Mouse (Mus musculus): ENCODE results near the gene Setdb2. TPM values are rescaled to one million over a fixed set of nuclear protein-coding genes. Genes with fewer than 3 reads are reported as not detected.
"Not testable (repeated sequence)": the region's sequence is repeated elsewhere in the genome, so short reads cannot be mapped to it uniquely, and the experiment has no call there.

Gene Setdb2
- polyA plus RNA-seq, 1 experiment from 2014 or later = 5.8 TPM

DNA sequence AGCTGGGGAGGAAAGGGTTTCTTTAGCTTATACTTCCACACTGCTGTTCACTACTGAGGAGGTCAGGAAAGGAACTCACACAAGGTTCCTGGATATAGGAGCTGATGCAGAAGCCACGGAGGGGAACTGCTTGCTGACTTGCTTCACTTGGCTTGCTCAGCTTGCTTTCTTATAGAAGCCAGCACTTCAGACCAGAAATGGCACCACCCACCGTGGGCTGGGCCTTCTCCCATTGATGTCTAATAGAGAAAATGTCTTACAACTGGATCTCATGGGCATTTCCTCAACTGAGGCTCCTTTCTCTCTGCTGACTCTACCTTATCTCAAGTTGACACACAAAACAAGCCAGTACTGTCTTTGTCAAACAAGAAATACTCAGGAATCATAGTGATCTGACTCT lies 6.8 kb downstream of the Setdb2 start:
- no peaks in the 10 kb centered on the region for H3K9me3 ChIP-seq (ENCODE audit: low read length)
- H3K4me1 ChIP-seq (ENCODE audit: insufficient read depth, low read depth, low read length) = no peaks in the 10 kb centered on the region
- no peaks in the 10 kb centered on the region for H3K27me3 ChIP-seq (replicated peaks; ENCODE audit: insufficient read depth, low read length)
- ATAC-seq = no peak
- no peak overlapping the region for H3K4me3 ChIP-seq (ENCODE audit: low read depth, low read length)
- no peak overlapping the region for H3K9ac ChIP-seq (replicated peaks; ENCODE audit: low read depth)
- DNase-seq (ENCODE audit: low spot score) = no peak
- H3K27ac ChIP-seq (ENCODE audit: low read length) = no peak overlapping the region
- TF ChIP-seq EP300 (IDR thresholded peaks at IDR 0.05) (no peak), CTCF (IDR thresholded peaks at IDR 0.05) (no peak)
- 57% methylated on average over 2 of the region's 2 CpGs for WGBS
- H3K36me3 ChIP-seq (ENCODE audit: insufficient read depth, low read length) = no peaks in the 10 kb centered on the region
- no peak overlapping the region for H3K4me2 ChIP-seq (replicated peaks; ENCODE audit: low read depth, low read length)

- no peak overlapping the region for H3K4me3 ChIP-seq (ENCODE audit: low read depth, low read length)
- H3K4me2 ChIP-seq (replicated peaks; ENCODE audit: low read depth, low read length) = no peak overlapping the region
- no peak overlapping the region for H3K27ac ChIP-seq (ENCODE audit: low read length)
- TF ChIP-seq EP300 (IDR thresholded peaks at IDR 0.05) (no peak), CTCF (IDR thresholded peaks at IDR 0.05) (no peak)
- no peak for DNase-seq (ENCODE audit: low spot score)
- H3K36me3 ChIP-seq (ENCODE audit: insufficient read depth, low read length) = no peaks in the 10 kb centered on the region
- no peak overlapping the region for H3K9ac ChIP-seq (replicated peaks; ENCODE audit: low read depth)
- H3K4me1 ChIP-seq (ENCODE audit: insufficient read depth, low read depth, low read length) = no peaks in the 10 kb centered on the region
- no peaks in the 10 kb centered on the region for H3K9me3 ChIP-seq (ENCODE audit: low read length)
- 70% methylated on average over 1 of the region's 1 CpGs for WGBS
- no peak for ATAC-seq
- no peaks in the 10 kb centered on the region for H3K27me3 ChIP-seq (replicated peaks; ENCODE audit: insufficient read depth, low read length)
Measured at GRCm38 (mm10) chr14:59430556-59430955, 10.1 kb downstream of the Setdb2 start.

GRCm38 (mm10) chr14:59422912-59423663 lies 17.6 kb downstream of the Setdb2 start:
- H3K4me1 ChIP-seq (ENCODE audit: insufficient read depth, low read depth, low read length) = no peaks in the 10 kb centered on the region
- no peaks in the 10 kb centered on the region for H3K36me3 ChIP-seq (ENCODE audit: insufficient read depth, low read length)
- no peak overlapping the region for H3K4me2 ChIP-seq (replicated peaks; ENCODE audit: low read depth, low read length)
- no peak overlapping the region for H3K27ac ChIP-seq (ENCODE audit: low read length)
- no peaks in the 10 kb centered on the region for H3K27me3 ChIP-seq (replicated peaks; ENCODE audit: insufficient read depth, low read length)
- no peak overlapping the region for H3K4me3 ChIP-seq (ENCODE audit: low read depth, low read length)
- no peak for DNase-seq (ENCODE audit: low spot score)
- no peak overlapping the region for H3K9ac ChIP-seq (replicated peaks; ENCODE audit: low read depth)
- H3K9me3 ChIP-seq (ENCODE audit: low read length) = no peaks in the 10 kb centered on the region
- no peak for TF ChIP-seq EP300 (IDR thresholded peaks at IDR 0.05)
- no peak for TF ChIP-seq CTCF (IDR thresholded peaks at IDR 0.05)
- ATAC-seq = no peak
- WGBS = 85% methylated on average over 11 of the region's 11 CpGs

- TF ChIP-seq EP300 (IDR thresholded peaks at IDR 0.05) (no peak), CTCF (IDR thresholded peaks at IDR 0.05) (no peak)
- 93% methylated on average over 4 of the region's 4 CpGs for WGBS
- ATAC-seq (no peak), DNase-seq (ENCODE audit: low spot score) (no peak)
- Histone ChIP-seq H3K4me3 (ENCODE audit: low read depth, low read length) (no peak overlapping the region), H3K9ac (replicated peaks; ENCODE audit: low read depth) (no peak overlapping the region), H3K27me3 (replicated peaks; ENCODE audit: insufficient read depth, low read length) (no peaks in the 10 kb centered on the region), H3K4me1 (ENCODE audit: insufficient read depth, low read depth, low read length) (no peaks in the 10 kb centered on the region), H3K9me3 (ENCODE audit: low read length) (no peaks in the 10 kb centered on the region), H3K36me3 (ENCODE audit: insufficient read depth, low read length) (no peaks in the 10 kb centered on the region), H3K27ac (ENCODE audit: low read length) (no peak overlapping the region), H3K4me2 (replicated peaks; ENCODE audit: low read depth, low read length) (no peak overlapping the region)
Measured at GRCm38 (mm10) chr14:59418171-59418570, 22.5 kb downstream of the Setdb2 start.

GRCm38 (mm10) chr14:59414979-59415378 lies 25.7 kb downstream of the Setdb2 start:
- H3K27ac ChIP-seq (ENCODE audit: low read length); H3K4me2 ChIP-seq (replicated peaks; ENCODE audit: low read depth, low read length); H3K9ac ChIP-seq (replicated peaks; ENCODE audit: low read depth); H3K27me3 ChIP-seq (replicated peaks; ENCODE audit: insufficient read depth, low read length); DNase-seq (ENCODE audit: low spot score); ATAC-seq; H3K36me3 ChIP-seq (ENCODE audit: insufficient read depth, low read length); H3K9me3 ChIP-seq (ENCODE audit: low read length); H3K4me3 ChIP-seq (ENCODE audit: low read depth, low read length); H3K4me1 ChIP-seq (ENCODE audit: insufficient read depth, low read depth, low read length): not testable (repeated sequence)
- 98% methylated on average over 2 of the region's 2 CpGs for WGBS

- Histone ChIP-seq H3K27me3 (replicated peaks; ENCODE audit: insufficient read depth, low read length) (no peaks in the 10 kb centered on the region), H3K9ac (replicated peaks; ENCODE audit: low read depth) (no peak overlapping the region), H3K36me3 (ENCODE audit: insufficient read depth, low read length) (no peaks in the 10 kb centered on the region), H3K4me2 (replicated peaks; ENCODE audit: low read depth, low read length) (no peak overlapping the region), H3K4me1 (ENCODE audit: insufficient read depth, low read depth, low read length) (no peaks in the 10 kb centered on the region), H3K4me3 (ENCODE audit: low read depth, low read length) (no peak overlapping the region), H3K9me3 (ENCODE audit: low read length) (no peaks in the 10 kb centered on the region), H3K27ac (ENCODE audit: low read length) (no peak overlapping the region)
- WGBS = 83% methylated on average over 2 of the region's 2 CpGs
- DNase-seq (ENCODE audit: low spot score) (no peak), ATAC-seq (no peak)
- TF ChIP-seq CTCF (IDR thresholded peaks at IDR 0.05) (no peak), EP300 (IDR thresholded peaks at IDR 0.05) (no peak)
Measured at GRCm38 (mm10) chr14:59396999-59397398, 43.7 kb downstream of the Setdb2 start.

DNA sequence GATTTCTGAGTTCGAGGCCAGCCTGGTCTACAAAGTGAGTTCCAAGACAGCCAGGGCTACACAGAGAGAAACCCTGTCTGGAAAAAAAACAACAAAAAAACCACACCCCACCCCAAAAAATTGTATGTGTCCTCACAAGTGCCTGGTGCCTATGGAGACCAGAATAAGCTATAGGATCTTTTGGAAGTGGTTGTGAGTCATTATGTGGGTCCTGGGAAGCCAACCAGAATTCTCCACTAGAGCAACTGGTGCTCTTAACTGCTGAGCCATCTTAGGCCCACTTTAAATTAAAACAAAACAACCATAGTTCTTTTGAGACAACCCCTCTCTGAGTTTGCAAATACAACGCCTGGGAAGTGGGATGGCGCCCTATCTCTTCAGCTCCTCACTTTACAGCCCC lies 45.4 kb downstream of the Setdb2 start, which contains the start of gene Phf11c:
Gene Phf11c (minus strand): TSS at position 101 of the 400 bp plus-strand sequence.
- Histone ChIP-seq H3K27ac (ENCODE audit: low read length) (no peak within 1 kb of the TSS), H3K4me1 (ENCODE audit: insufficient read depth, low read depth, low read length) (no peaks in the 10 kb centered on the region), H3K9ac (replicated peaks; ENCODE audit: low read depth) (no peak within 1 kb of the TSS), H3K9me3 (ENCODE audit: low read length) (no peaks in the 10 kb centered on the region), H3K36me3 (ENCODE audit: insufficient read depth, low read length) (no peaks in the 10 kb centered on the region), H3K4me2 (replicated peaks; ENCODE audit: low read depth, low read length) (no peak within 1 kb of the TSS), H3K4me3 (ENCODE audit: low read depth, low read length) (no peak within 1 kb of the TSS), H3K27me3 (replicated peaks; ENCODE audit: insufficient read depth, low read length) (no peaks in the 10 kb centered on the region)
- no peak for ATAC-seq
- WGBS = 91% methylated on average over 3 of the region's 3 CpGs
- no peak for TF ChIP-seq EP300 (IDR thresholded peaks at IDR 0.05)
- no peak for TF ChIP-seq CTCF (IDR thresholded peaks at IDR 0.05)
- no peak for DNase-seq (ENCODE audit: low spot score)
